Mouse (Mus musculus) retina, postnatal 1 day (tissue): ENCODE data around the gene Ccdc88c.

Experiments used
- DNase-seq: peaks from one replicate; pipeline ENCODE4 v3.0.0-alpha.2; 2012

The Ccdc88c gene

DNA sequence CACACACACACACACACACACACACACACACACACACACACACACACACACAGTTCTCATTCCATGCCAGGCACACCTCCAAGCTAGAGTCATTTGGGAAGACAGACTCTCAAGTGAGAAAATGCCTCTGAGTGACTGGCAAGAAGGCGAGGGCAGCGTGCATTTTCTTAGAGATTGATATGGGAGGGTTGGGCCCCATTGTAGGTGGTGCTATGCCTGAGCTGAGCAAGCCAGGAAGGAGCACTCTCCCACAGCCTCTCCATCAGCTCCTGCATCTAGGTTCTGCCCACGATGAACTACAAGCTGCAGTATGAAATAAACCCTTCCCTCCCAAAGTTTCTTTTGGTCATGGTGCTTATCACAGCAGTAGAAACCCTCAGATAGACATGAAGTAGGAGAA, 63.6 kb downstream of the Ccdc88c start:
- DNase-seq, result no peak

DNA sequence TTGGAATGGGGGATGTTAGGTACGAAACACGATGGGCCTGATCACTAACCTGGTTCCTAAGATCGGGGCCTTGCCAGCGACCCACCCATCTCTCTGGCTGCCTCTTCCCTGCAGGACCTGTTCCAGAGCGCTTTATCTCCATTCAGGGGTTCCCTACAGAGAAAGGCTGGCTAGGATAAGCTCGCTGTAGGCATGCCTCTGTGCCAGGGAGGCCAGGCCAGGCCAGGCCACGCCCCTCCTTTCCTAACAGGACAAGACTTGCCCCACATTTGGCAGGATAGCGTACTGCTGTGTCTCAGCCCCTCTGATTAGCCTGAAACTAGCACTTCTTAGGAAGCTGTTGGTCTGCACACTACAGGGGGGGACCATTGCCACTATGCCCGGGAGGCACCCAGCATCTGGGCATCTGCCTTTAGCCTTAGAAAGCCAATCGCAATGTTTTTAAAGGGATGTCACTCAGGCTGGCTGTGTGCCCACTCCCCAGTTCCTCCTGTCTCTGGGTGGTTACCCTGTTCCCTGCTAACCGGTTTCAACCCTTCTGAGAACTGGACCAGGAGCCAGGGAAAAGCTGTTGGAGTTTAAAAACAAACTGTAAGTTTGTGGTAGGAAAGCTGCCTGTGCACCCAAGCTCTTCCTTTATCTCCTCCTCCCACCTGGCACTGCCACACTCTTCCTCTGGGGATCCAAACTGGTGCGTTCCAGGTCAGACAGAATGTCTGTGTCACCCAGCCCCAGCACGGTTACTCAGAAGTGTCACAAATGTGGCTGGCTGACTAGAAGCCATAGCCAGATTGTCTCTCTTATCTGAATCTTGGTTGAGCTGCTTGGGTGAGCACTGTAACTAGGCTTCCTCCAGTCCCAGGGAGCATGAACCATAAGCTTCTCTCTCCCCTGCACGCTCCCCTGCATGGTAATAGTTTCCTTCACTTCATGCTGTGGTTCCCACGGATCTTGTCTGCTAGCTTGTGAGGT, 69.9 kb downstream of the Ccdc88c start:
- DNase-seq, result peak; percentile 57

DNA sequence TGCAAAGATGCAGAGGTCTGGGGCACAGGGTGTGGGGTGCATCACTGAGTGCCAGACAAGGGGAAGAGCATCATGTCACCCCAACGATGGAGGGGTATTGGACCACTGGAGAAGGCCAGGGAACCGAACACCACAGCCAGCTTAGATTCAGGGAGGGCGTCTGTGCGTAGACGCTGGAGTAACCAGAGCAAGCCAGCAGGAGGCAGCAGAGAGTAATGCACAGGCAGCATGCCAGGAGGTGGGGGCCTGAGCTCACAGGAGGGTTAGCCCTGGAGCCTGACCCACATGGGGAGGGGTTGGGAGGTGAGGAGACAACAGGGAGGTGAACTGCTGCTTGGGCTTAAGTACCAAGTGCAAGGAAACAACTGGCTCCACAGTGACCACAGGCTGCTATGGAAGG, 70.8 kb downstream of the Ccdc88c start:
- DNase-seq, result peak; percentile 88

DNA sequence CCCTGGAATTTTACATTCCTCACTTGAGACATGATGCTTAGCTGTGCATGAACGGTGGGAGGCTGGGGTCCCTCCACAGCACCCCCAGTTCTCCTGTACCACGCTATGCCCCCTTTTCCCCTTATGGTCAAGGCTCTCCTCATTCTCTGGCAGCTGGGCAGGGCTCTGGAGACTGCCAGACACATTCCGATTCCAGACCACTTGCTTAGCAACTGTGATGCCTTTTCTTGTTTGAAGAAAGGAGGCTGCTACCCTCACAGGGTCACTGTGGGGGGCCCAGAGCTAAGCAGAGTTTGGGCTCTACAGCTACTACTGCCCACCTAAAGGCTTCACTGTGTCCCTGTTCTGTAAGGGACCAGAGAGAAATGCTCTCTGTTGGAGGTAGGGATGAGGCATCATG, 71.6 kb downstream of the Ccdc88c start:
- no peak for DNase-seq

DNA sequence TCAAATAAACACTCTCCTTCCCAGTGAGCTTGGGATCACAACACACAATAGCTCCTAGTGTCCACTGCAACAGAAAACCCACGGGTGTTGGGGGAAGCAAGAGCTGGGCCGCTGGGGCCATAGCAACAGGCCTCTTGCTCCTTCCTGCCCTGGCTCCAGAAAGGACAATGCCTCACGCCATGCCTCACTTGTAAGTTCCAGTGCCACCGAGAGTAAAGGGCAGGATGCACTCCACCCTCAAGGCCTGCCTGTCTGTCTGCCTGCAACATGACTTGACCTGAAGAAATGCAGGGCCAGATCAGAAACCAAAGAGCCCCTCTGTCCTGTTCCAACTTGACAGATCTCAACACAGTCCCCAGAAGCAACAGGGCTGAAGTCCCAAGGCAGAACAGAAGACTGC, 72.0 kb downstream of the Ccdc88c start:
- no peak for DNase-seq

DNA sequence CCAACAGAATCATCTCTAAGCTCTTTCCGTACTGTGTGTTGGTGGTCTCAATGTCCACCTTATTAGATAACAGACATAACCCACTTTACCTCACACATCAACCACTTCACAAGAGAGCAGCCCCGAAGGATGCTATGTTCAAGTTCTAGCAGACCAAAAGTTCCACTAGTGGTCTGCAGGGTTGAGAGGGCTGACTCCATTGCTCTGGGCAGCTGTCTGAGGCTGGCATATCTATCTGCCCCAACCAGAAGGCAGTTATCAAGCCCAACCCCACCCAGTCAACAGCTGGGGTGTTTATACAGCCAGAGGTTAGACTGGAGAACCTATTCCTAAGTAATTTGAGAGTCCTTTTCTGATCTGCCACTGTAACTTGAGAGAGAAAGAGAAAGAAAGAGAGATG, 72.8 kb downstream of the Ccdc88c start:
- no peak for DNase-seq

DNA sequence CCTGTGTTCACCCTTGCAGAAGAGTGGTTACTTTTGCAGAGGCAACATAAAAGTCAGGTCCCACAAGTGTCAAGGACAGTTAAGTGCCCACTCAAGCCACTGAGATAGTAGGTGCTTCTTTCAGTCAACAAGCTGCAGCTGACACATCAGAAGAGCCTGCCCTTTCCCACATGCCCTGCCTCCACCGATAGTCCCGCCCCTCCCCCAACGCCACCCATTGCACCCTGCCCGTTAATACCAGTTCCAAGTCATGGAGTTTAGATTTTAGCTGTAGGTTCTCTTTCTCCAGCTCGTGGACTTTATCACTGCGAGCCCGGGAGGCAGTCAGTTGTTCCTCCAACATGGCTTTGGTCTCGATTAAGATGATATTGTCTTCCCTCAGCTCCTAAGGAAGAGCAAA, 74.9 kb downstream of the Ccdc88c start:
- DNase-seq, result no peak

DNA sequence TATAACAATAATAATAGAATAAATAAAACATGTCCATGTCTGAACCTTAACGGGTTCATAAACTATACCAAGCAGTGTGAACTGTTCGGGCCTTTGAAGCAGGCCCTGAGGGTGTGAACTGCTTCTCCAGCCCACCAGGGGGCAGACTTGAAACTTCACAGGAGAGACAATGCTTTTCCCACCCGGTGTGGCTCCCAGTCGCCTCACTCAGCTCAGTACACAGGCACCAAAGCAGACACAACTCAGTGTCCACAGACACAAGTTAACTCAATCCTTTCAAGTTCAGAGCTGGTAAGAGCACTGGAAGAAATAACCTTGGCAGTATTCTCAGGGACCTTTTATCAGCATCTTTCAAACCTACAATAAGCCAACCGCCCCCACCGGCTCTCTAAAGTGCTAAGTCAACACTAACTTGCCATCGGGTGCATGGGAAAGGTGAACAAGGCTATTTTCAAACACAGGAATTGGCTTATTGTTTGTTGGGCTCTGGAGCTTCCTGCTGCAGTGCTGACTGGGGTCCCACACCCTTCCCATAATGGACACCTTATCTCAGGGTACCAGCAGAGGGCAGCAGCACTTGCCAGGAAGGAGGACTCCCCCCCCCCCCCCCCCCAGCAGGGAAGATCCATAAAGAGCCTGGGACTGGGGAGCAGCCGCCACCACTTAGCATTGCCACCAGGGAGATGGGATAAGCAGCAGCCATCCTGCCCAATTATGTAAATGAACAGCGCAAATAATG, 76.5 kb downstream of the Ccdc88c start:
- DNase-seq, result peak; percentile 88

DNA sequence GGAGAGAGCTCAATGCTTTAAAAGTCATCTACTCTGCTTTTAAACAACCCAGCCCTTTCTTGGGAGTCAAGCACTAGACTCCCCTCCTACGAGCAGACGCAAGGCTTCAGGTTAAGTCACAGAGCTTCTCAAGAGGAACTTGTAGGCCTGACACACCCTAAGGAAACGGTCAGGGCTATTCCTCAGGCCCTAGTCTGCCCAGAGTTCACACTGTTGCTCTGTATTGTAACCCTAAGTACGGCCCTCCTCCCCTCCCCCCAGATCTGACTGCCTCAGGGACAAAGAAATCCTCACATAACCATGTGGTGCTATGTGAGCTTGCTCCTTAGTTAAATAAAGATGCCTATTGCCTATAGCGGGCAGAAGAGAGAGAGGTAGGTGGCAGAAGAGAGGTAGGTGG, 79.7 kb downstream of the Ccdc88c start:
- DNase-seq, result no peak

DNA sequence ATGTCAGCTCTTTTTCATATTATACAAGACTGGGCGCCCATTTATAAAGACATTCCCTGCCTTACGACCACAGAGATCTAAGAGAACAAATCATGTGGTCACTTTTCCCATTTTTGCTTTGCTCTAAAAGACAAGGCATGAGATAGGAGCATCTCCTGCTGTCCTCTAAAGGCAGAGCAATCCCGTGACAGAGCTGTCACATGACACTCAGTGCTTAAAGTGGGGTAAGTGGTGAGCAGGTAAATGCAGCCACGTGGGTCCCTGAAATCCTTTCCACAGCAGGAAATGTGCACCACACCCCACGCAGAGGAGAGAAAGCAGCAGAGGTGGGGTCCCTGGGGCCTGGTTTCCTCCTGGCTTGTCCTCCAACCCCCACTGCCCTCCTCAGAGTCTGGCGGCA, 80.8 kb downstream of the Ccdc88c start:
- DNase-seq, result no peak

DNA sequence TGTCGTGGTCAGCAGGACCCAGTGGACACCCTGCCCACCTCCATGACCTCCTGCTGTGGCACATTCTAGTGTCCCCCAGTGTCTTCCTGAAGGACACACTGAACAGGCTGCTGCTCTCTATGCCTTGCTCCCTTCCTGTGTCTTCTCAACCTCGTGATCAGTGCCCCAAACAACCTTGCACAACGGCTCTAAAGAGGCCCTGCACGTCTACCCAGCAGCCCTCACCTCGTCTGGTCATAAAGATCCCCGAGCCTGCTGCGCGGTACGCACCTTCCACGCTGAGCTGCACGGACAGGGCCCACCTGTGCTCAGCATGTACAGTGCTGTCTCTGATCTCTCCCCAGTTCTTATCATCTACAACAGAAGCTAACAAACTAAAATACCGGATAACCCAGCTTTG, 82.9 kb downstream of the Ccdc88c start:
- no peak for DNase-seq

DNA sequence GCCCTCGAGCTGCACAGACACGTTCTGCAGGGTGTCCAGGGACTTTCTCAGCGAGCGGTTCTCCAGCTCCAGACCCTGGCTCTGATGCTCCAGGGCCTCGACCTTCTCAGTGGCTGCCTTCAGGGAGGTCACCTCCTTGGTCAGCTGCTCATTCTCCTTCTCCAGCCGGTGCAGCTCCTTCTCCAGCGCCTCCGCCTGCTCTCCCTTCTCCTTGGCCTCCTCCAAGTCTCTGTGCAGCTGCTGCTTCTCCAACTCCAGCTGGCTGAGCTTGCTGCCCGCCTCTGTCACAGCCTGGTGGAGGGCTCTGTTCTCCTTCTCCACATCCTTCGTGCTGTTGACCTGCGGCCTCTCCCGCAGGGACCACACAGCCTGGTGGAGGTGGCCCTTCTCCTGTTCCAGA, 83.4 kb downstream of the Ccdc88c start:
- no peak for DNase-seq

DNA sequence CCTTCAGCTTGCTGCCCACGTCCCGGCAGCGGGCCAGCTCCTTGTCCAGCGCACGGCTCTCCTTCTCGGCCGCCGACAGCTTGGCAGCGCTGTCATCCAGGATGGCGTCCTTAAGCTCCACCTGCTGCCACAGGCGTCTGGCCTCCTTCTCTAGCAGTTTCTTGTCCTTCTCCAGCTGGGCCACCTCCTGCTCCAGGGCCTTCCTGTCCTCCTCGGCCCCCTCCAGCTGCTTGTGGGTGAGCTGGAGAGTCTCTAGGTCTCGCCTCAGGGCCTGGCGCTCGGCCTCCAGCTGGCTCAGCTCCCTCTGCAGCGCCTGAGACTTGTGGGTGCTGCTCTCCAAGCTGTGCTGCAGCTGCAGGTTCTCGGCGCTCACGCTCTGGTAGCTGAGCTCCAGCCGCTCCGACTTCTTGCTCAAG, 83.9 kb downstream of the Ccdc88c start:
- no peak for DNase-seq

DNA sequence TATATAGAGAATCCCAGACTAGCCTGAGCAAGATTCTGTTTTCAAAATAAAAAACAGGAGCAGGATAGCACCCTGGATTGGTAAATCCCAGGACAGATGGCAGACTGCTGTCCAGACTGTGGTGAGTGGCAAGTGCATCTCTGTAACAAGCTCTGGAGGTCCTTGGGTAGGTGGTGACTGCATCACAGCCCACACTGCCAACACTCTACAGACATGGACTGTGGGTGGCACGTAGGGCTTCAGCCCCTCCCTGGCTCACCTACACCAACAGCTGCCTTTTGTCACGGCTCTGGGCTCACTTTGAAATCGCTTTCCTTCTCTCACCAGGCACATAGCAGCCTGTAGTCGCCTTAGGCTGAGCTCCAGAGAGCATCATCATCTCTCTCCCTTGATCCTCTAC, 85.7 kb downstream of the Ccdc88c start:
- no peak for DNase-seq

DNA sequence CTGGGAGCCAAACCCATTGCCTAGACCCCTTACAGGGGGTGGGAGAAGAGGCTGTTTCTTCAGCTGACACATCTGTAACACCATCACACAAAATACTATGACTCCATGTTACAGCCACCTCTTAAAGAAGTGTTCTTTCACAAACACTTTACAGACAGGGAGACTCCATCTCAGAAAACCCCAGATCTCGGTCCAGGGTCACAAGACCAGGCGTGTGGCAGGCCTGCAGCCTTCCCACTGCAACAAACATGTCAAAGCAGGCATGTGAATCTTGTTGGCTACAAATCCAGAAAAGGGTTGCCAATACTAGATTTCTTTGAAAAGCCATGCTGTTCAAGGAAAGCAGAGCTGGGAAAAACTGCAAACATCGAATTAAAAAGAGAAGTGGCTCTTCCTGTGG, 87.5 kb downstream of the Ccdc88c start:
- DNase-seq, result no peak

DNA sequence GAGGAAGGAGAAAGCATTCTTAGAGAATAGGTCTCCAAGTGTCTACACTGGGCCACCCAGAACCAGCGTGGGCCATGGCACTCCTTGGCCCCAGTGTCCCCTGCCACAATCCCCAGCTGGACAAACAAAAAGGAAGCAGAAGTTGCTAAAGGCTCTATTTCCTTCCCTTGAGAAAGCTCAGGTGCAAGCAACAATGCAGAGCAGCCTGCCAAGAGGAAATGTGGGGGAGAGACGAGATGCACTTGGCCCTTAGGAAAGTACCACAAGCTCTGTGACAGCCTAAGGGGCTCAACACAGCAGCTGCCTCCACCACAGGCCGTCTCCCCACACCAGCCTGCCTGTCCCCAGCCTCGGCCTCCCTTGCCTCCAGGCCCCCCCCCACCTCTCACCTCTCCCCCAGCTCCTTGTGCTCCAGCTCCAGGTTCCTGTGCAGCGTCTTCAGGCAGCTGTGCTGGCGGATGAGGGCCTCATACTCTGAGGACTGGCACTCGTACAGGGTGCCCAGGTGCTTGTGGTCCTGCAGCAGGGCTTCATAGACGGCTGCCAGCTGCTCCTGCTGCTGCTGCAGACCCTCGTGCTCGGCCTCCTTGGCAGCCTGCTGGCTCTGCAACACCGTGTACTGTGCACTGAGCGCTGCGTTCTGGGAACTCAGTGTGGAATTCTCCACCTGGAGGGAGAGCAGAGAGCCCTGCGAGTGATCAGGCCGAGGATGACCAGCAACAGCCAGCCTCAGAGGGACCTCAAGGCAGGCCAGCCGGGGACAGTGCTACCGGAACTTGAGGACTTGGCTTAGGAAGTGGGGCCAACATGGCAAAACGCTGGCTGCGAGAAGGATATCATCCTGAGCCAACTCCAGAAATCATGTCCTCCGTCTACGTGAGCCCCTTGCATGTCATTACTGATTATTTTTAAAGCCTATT, 91.2 kb downstream of the Ccdc88c start:
- DNase-seq, result no peak

DNA sequence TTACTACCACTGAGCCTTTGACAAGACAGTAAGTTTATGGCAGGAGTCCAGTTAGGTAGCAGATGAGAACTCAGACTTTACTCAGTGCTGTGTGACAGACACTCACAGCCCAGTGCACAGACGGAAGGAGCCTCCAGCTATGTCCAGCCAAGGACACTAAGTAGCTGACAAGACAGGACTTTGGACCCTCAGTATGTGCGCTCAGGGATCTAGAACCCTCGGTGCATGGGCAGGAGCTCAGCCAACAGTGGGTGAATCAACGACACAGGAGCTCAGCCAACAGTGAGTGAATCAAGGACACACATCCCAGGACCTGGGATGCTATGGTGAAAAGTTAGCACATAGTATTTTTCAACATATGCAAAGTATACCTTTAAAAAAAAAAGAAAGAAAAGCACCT, 92.1 kb downstream of the Ccdc88c start:
- no peak for DNase-seq

DNA sequence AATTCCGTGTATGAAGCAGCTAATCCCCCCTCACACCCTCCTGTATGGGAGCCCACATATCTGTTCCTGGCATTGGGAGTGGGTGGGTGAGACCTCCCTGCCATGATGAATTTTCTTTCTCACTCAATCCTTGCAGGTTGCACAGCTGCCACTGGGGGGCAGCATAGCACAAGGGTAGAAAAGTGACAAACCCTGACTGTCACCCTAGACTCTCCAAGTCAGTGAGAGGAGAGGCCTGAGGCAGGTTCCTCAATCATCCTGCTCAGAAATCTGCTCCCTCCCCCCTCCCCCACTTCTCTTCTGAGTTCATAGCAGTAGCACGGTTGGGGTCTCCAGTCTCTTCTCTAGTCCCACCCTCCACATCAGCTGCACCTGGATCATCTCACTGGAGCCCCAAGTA, 92.7 kb downstream of the Ccdc88c start:
- peak; percentile 85 for DNase-seq

DNA sequence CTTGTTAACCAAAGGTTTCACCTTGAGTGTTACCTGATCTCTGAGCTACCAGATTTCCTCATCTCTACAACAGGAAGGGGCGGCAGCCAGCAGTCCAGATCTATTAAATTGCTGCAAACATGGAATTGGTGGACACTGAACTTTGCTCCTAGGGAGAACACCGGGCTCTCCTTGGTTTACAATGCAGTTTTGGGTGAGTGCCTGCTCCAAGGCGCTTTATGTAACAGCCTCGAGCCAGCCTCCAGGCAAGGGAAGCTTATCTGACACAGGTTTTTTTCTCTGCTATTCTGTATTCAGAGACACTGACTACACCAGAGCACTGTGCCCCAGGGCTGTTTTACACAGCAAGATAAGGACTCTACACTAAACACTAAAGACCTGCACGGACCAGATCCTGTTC, 94.1 kb downstream of the Ccdc88c start:
- no peak for DNase-seq

DNA sequence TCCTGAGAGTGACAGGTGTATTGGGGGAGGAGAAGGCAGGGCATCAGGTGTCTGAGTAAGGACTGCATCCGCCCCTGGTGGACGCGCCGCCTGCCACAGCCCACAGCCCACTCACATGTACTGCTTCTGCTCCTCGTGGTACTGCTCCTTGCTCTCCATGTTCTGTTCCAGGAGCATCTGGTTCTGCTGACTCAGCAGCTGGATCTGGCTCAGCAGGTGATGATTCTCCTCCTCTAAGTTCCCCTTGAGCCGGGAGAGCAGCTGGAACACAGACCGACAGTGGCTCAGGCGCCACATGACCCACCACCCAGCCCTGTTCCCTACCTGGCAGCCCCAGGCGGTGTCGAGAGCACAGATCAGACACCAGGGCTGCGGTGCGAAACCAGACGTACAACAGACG, 97.2 kb downstream of the Ccdc88c start:
- DNase-seq, result no peak

DNA sequence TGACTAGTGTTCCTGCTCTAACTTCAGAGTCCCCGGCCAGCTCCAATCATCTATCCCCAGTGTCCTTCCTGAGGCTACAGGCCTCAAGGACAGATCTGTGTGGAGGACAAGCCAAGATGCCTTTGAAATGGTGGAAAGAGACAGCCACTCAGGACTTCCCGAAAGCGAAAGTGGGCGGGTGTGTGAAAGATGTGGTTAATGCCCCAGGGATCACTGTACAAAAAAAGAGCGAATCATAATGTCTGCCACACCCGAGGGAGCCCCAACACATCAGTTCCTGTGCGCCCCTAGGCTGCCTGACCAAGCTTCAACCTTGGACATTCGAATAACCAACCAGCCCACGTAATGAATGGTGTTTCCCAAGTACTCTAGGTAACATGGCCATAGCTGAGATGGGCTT, 100.6 kb downstream of the Ccdc88c start:
- no peak for DNase-seq

DNA sequence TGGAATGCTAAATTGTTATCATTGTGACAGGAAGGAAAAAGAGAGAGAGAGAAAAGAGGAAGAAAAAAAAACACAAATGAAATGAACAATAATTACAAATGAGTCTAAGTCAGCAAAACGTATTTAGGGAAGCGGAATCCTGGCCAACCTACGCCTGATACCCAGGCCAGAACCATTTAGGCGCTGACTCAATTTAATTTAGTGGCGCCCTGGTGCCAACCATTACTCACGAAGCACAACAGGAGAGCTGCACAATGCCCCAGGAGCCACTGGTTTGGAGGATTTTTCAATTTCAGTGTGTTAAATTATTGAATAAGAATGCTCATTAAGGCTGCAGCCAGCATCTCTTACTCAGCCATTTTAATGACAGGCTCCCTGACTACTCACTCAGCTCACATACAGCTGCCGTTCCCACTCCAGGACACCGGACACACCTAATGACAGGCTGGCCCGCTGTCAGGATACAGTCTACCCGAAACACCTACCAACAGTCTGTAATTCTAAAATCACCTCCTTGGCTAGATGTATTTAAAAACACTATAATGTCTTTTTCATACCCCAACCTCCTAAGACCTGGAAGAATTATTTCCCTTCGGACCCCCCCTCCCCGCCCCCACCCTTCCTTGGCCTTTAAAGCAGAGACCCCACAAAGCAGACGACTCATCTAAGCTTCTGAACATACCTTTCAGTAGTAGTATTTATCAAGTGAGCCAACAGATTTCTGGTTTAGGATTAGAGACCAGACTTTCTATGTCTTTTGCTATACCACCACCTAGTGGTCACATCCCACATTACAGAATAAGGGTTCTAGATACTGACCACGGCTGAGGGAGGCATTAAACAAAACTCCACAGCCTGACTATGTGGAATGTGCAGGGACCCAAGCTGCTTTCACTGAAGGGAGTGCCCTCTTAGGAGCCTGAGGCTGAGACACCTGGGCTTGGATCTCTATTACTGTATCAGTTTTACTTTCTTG, 102.9 kb downstream of the Ccdc88c start:
- DNase-seq, result peak; percentile 86
